Mouse (Mus musculus) forebrain, embryonic 11.5 days (tissue): Measurements from ENCODE around the gene Rab31. TPM values are rescaled to one million over a fixed set of nuclear protein-coding genes. Genes with fewer than 3 reads are reported as not detected.

ENCODE experiments used
- ATAC-seq: fragments of 200-750 bp; cut with Nextera tagmentation; replicated peaks from 2 replicates; pipeline ENCODE4 v1.8.0; 2017; ENCODE audit warnings: moderate TSS enrichment; ENCODE audit not compliant: low FRiP score
- DNase-seq: peaks from one replicate; pipeline ENCODE4 v3.0.0-alpha.2; 2017; ENCODE audit warnings: low spot score
- H3K27ac ChIP-seq: fragments of 300-500 bp; sonication (generic); 2 replicates; pipeline ENCODE4 v1.5.1; 2014; ENCODE audit warnings: low read depth, low read length
- H3K27me3 ChIP-seq: fragments of 300-500 bp; sonication (generic); 2 replicates; pipeline ENCODE4 v1.6.1; 2014; ENCODE audit warnings: mild to moderate bottlenecking, low read length, mixed read lengths; ENCODE audit not compliant: control insufficient read depth, insufficient read depth
- H3K36me3 ChIP-seq: fragments of 300-500 bp; sonication (generic); 2 replicates; pipeline ENCODE4 v1.6.1; 2014; ENCODE audit warnings: mild to moderate bottlenecking, low read length, moderate library complexity, mixed read lengths; ENCODE audit not compliant: control insufficient read depth, insufficient read depth
- H3K4me1 ChIP-seq: fragments of 300-500 bp; sonication (generic); replicated peaks from 2 replicates; pipeline ENCODE4 v1.6.1; 2014; ENCODE audit warnings: low read length, mixed read lengths; ENCODE audit not compliant: control insufficient read depth, insufficient read depth
- H3K4me2 ChIP-seq: fragments of 300-500 bp; sonication (generic); 2 replicates; pipeline ENCODE4 v1.6.1; 2014; ENCODE audit warnings: low read depth, mild to moderate bottlenecking, low read length, moderate library complexity, mixed read lengths; ENCODE audit not compliant: severe bottlenecking
- H3K4me3 ChIP-seq: fragments of 300-500 bp; sonication (generic); 2 replicates; pipeline ENCODE4 v1.5.1; 2014; ENCODE audit warnings: low read depth, low read length
- H3K9ac ChIP-seq: fragments of 300-500 bp; sonication (generic); 2 replicates; pipeline ENCODE4 v1.6.1; 2014; ENCODE audit warnings: low read length
- H3K9me3 ChIP-seq: fragments of 300-500 bp; sonication (generic); 2 replicates; pipeline ENCODE4 v1.6.1; 2016; ENCODE audit warnings: low read length, mixed read lengths; ENCODE audit not compliant: control insufficient read depth
- WGBS: fragments of 180-500 bp; shearing (Covaris S2); extraction: QIAGEN DNeasy Blood & Tissue Kit; methylation state at CpG from one replicate; pipeline ENCODE4 v1.1.7; 2014; 5-methylcytosine and 5-hydroxymethylcytosine counted together
- polyA plus RNA-seq: library from polyadenylated mRNA; unstranded; fragments of >200 nt; fragmentation: Nextera tagmentation; extraction: Ambion mirVana; gene quantifications from 2 replicates; pipeline ENCODE4 v1.2.1, GENCODE M21; 2014

The Rab31 gene
- polyA plus RNA-seq, 1 experiment from 2014 or later = 73.4 TPM

- no peak overlapping the region for H3K4me3 ChIP-seq
- DNase-seq = no peak
- no peaks in the 10 kb centered on the region for H3K27me3 ChIP-seq
These were observed 72.5 kb downstream of the Rab31 start for GRCm38 (mm10) chr17:65700060-65700459.

DNA sequence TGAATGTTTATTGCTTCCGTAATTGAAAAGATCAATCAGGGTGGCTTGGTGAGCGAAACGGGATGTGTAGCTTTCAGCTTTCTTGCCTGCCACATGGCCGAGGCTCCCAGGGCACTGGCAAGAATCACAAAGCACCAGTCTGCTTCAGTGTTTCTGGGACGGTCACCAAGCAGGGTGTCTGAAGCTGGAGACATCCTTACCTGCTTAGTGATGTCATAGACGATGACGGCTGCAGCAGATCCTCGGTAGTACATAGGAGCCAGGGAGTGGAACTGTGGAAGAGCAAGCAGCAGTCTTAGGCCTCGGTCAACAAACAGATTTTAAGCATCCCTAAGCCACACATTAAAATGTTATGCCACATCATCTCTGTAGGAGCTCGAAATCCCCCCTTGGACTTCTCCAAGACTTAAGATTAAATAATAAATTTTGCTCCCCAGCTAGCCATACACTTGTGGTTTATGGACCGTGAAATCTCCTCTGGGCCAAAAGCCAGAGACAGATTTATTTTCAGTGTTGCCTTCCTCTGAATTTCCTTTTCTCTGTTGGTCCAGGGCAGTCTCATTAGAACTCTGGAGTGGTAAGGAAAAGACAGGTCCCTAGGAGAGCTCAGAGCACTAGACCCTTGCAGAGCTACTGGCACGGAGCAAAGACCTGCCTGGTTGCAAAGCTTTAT lies 74.6 kb downstream of the Rab31 start:
- H3K4me2 ChIP-seq = no peak overlapping the region
- no peak for ATAC-seq
- H3K4me3 ChIP-seq = no peak overlapping the region
- H3K9me3 ChIP-seq = no peaks in the 10 kb centered on the region
- no peak overlapping the region for H3K27ac ChIP-seq
- H3K9ac ChIP-seq = no peak overlapping the region
- WGBS = 90% methylated on average over 12 of the region's 12 CpGs
- no peaks in the 10 kb centered on the region for H3K27me3 ChIP-seq
- H3K36me3 ChIP-seq = no peaks in the 10 kb centered on the region
- H3K4me1 ChIP-seq = no peaks in the 10 kb centered on the region
- DNase-seq = no peak

More at GRCm38 (mm10) chr17:65700060-65700459, 72.5 kb downstream of the Rab31 start:
- 61% methylated on average over 4 of the region's 4 CpGs for WGBS
- no peak overlapping the region; the same call in 1 of the 2 replicates for H3K27ac ChIP-seq
- peak; percentile 58 for ATAC-seq
- H3K4me1 ChIP-seq = no peaks in the 10 kb centered on the region
- no peak overlapping the region for H3K4me2 ChIP-seq
- H3K9ac ChIP-seq = no peak overlapping the region
- H3K9me3 ChIP-seq = no peaks in the 10 kb centered on the region
- H3K36me3 ChIP-seq = no peaks in the 10 kb centered on the region

DNA sequence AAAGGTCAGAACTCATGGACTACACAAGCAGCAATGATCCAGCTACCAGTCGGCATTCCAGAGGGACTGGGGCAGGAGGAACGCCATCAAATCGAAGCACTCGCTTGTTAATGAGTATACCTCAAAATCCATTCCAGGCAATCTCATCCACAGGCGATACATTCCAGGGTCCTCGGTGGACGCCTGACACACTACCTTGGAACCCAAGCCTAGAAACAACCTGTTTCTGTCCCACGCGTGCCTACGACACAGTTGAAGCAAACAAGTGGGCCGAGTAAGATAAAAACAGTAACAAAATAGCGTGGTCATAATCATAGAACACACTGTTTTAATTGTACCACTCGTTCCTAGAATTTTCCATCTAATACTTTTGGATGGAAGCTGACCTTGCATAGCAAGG lies 75.6 kb downstream of the Rab31 start:
- H3K36me3 ChIP-seq = no peaks in the 10 kb centered on the region
- H3K4me2 ChIP-seq = no peak overlapping the region
- no peak overlapping the region for H3K4me3 ChIP-seq
- no peaks in the 10 kb centered on the region for H3K4me1 ChIP-seq
- no peak overlapping the region for H3K27ac ChIP-seq
- WGBS = 94% methylated on average over 13 of the region's 13 CpGs
- no peak for DNase-seq
- H3K9me3 ChIP-seq = no peaks in the 10 kb centered on the region
- H3K9ac ChIP-seq = no peak overlapping the region
- ATAC-seq = no peak
- no peaks in the 10 kb centered on the region for H3K27me3 ChIP-seq

- no peaks in the 10 kb centered on the region for H3K9me3 ChIP-seq
- no peaks in the 10 kb centered on the region for H3K27me3 ChIP-seq
- DNase-seq = no peak
- H3K27ac ChIP-seq = no peak overlapping the region
- ATAC-seq = no peak
- H3K4me1 ChIP-seq = no peaks in the 10 kb centered on the region
- H3K36me3 ChIP-seq = no peaks in the 10 kb centered on the region; the same call in 1 of the 2 replicates
- H3K9ac ChIP-seq = no peak overlapping the region
- 85% methylated on average over 4 of the region's 4 CpGs for WGBS
- no peak overlapping the region for H3K4me3 ChIP-seq
- H3K4me2 ChIP-seq = no peak overlapping the region
These were observed 80.3 kb downstream of the Rab31 start for GRCm38 (mm10) chr17:65692276-65692675.

- no peak for ATAC-seq
- Histone ChIP-seq H3K4me2 (no peak overlapping the region), H3K9ac (no peak overlapping the region), H3K4me1 (no peaks in the 10 kb centered on the region), H3K9me3 (no peaks in the 10 kb centered on the region), H3K27me3 (no peaks in the 10 kb centered on the region), H3K4me3 (no peak overlapping the region), H3K27ac (no peak overlapping the region), H3K36me3 (no peaks in the 10 kb centered on the region)
- no peak for DNase-seq
- 86% methylated on average over 2 of the region's 2 CpGs for WGBS
These were observed 88.8 kb downstream of the Rab31 start for GRCm38 (mm10) chr17:65683731-65684130.

DNA sequence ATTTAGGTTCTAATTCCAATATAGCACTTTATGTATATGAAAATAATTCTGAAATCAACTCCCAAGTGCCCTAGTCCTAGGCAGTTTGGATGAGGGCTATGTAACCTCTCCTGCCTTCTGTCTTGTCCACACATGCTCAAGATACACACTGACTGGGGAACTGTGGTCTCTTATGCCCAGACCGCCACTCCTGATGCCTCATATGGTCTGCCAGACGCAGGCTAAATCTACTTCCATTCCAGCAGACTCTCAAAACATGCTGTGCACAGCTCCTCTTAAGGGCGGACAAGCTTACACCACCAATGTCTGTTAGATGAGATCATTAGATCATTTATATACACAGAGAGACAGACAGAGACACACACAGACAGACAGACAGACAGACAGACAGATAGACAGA lies 89.2 kb downstream of the Rab31 start:
- no peak for DNase-seq
- Histone ChIP-seq H3K9me3 (no peaks in the 10 kb centered on the region), H3K4me1 (no peaks in the 10 kb centered on the region), H3K4me3 (no peak overlapping the region), H3K4me2 (no peak overlapping the region), H3K9ac (no peak overlapping the region), H3K27me3 (no peaks in the 10 kb centered on the region), H3K36me3 (no peaks in the 10 kb centered on the region), H3K27ac (no peak overlapping the region)
- 88% methylated on average over 3 of the region's 3 CpGs for WGBS
- no peak for ATAC-seq

GRCm38 (mm10) chr17:65682071-65682680 lies 90.4 kb downstream of the Rab31 start:
- no peaks in the 10 kb centered on the region for H3K4me1 ChIP-seq
- no peak for ATAC-seq
- H3K36me3 ChIP-seq = no peaks in the 10 kb centered on the region
- no peak for DNase-seq
- no peak overlapping the region for H3K27ac ChIP-seq
- no peak overlapping the region for H3K9ac ChIP-seq
- H3K27me3 ChIP-seq = no peaks in the 10 kb centered on the region
- no peak overlapping the region for H3K4me3 ChIP-seq
- no peak overlapping the region for H3K4me2 ChIP-seq
- no peaks in the 10 kb centered on the region for H3K9me3 ChIP-seq
- 80% methylated on average over 5 of the region's 5 CpGs for WGBS

- Histone ChIP-seq H3K27ac (no peak overlapping the region), H3K9me3 (no peaks in the 10 kb centered on the region), H3K4me1 (no peaks in the 10 kb centered on the region), H3K9ac (no peak overlapping the region), H3K4me3 (no peak overlapping the region), H3K36me3 (no peaks in the 10 kb centered on the region), H3K27me3 (no peaks in the 10 kb centered on the region), H3K4me2 (no peak overlapping the region)
- ATAC-seq (no peak), DNase-seq (no peak)
- 89% methylated on average over 6 of the region's 6 CpGs for WGBS
These were observed 91.0 kb downstream of the Rab31 start for GRCm38 (mm10) chr17:65681516-65681915.
